Mouse (Mus musculus) ovary, postnatal 14 days (tissue): ENCODE measurements around the gene Atp6ap1l.
A peak's percentile ranks its signal among the peaks of the same experiment; 100 is the strongest.

Source experiments
- DNase-seq: peaks from one replicate; pipeline ENCODE4 v3.0.0; 2022; ENCODE audit warnings: low spot score

Atp6ap1l gene

DNA sequence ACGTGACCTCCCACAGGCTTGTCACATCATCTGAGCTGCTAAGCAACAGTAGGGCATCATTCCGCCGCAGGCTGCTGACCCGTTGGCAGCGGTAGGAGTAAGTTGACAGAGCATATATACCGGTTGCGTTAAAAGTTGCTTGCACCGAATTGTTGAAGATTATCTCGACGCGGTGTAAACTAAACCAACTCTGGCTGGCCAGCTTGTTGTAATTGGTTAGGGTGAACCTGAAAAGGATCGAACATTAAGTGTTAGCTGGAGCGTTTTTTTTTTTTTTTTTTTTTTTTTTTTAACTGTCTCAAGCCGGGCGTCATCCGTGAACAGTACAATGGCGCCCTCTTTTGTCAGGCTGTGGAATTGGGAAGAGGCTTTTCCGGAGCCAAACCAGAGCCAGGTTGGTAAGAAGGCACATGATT, 18.6 kb downstream of the Atp6ap1l start:
- DNase-seq: peak; percentile 63

DNA sequence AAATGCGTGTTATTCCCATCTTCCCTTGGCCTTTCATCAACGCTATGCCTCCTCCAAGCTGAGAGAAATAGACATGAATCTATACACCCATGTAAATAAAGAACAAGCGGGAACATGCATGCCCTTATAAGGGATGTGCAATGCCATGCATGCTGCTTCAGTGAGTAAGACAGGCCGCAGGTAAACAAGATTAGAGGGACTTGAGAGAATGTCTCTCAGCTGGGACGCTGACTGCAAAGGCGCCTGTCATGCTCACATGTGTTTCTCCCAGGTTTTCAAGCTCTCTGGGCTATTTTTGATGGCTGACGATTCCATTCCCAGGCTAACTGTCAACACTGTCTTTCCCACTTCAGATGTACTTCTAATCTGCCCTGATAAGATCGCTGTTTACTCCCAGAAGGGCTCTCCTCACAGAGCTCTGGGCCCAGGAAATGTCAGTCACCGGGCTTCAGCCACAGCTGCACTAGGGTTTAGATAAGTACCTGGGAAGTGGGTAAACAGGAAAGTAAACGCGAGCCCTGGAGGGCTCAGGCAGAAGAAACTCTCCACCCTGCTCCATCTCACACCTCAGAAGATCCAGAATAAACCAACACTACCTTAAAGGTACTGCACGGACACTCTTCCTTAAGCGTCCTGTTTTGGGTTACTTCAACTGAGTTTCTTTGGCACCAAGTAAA, 19.2 kb downstream of the Atp6ap1l start:
- DNase-seq: no peak

DNA sequence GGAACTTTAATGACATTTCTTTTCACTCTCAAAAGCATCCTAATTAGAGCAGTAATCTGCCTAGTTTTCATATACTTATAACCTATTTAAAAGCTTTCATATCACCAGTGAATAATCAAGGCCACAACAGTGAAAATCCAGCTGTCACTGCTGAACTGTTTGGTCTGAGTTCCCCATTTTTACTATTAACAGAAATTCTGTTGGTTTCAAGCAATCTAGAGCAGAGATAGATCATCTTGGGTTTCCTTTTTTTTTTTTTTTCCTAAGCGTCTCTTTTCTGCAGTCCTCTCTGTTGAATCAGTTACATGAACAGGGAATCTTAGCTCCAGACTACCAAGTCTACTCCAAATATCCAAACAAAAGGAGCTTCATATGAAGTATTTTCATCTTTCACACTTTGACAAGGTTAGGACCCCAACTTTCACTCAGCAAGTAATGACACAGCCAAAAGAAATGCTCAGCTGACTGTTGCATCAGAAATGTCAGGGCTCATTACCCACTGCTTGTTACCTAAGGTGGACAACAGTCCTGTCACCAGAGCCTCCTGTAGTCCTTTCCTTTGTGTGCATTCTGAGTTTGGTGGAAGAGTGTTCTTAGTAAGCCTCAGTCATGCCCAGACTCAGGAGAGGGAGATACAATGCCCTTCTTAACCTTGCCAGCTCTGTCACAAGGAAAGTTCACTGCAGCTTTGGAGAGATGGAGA, 23.3 kb downstream of the Atp6ap1l start:
- DNase-seq: no peak

DNA sequence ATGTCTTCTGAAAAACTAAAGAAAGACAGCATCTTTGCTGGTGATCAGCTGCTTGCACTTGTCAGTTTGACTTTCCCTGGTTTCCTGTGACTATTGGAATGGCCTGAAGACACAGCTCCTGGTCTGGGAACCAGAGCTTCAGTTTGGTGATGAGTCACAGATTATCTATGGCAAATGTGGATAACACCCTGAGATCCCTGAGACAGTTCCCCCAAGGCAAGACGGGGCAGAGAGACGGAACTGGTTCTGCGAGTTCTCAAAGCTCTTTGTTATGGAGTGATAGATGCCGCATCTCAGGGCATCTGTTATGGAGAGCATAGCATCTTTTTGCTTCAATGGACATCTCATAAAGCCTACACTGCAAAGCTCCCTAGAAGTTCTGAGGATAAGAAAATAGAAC, 33.6 kb downstream of the Atp6ap1l start:
- DNase-seq: no peak

DNA sequence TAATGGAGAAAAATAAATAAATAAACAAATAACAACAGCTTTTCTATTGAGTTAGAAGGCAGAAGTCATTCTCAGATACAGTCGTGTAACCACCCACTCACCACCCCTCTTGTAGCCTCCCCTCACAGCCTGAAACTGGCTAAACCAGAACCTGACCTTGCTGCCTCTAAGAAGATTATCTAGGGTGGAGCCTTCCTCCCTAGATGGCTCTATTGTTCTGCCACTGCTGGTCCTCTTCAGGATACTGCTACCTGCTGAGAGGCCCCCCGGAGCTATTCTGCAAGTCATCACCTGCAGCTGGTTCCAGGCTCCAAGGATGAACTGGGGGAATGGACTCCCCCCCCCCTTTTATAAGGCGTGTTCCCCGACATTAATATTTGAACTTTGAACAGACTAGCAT, 36.0 kb downstream of the Atp6ap1l start:
- DNase-seq: no peak

DNA sequence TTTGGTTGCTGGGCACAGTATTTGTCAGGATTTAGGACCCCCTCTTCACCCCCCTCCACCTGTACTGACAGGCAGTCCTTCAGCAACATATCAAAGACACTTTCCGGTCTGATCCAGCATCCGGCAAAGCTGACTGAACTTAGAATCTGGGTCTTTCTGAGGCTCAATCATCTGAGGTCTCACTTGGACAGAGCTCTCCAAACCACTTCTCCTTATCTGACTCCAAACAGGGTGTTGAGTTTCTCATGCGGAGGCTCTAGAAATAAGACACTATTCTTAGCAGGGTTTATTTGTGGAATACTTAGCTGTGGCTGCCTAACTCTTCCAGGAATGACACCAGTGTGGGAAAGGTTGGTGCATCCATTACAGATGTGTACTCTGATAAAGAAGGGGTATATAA, 43.0 kb downstream of the Atp6ap1l start:
- DNase-seq: no peak

DNA sequence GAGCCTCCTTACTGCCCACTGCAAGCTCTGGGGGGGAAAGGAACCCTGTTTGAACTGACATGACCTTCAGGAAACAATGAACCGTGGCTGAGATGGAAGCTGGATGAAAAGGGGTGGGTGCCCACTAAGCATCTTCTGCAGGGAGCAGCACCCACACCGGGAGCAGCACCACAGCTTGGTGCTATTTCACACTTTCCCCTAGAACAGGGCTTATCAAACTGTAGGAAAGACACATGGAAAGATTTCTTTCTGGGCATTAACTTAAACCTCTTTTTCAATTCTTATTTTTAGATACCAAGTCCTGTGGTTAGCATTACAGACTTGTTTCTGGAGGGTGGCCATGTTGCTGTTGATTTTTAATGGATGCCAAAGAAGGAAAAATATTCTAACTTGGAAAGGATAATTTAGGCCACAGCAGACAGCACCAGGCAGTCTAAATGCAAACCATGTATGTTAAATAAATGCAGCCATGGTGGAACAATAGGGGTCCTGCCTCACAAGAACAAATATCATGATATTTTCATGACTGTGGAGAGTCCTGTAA, 44.2 kb downstream of the Atp6ap1l start:
- DNase-seq: no peak

DNA sequence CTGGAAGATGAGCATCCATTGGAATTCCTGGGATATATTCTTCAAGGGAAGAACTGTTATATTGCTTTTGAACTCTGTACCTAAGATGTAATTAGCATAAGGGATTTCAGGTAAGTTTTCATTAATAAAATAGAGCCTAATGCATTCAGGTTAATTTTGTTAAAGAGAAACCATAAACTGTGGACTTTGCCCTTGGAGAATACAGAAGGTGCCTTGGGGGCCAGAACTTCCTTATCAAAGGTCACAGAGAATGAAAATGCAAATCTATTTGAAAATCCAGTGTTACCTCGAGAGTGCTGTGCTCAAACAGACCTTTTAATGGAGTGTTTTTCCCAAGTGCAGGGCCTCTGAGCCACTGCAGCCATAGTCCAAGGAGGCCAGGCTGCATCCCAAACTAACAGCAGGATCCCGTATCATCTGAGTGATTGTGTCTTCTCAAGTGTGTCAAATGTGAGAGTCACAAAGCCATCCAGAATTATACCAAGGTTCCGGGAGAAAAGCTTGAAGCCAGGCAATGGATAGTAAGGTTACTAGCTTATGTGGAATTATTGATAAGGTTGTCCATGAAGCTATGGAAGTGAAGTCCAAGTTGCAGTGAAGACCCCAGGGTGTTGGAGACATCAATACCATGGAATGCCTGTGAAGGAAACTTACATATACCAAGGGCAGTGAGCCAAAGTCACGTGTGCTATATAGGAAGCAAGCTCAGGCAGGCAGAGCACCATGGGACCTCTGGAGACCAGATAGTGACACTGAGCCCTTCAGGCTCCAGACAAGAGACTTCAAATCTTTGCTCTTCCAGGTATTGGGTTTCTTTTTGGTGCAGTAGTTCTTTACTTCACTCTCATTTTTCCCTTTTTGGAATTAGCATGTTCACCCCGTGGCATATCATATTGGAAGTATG, 52.2 kb downstream of the Atp6ap1l start:
- DNase-seq: no peak

DNA sequence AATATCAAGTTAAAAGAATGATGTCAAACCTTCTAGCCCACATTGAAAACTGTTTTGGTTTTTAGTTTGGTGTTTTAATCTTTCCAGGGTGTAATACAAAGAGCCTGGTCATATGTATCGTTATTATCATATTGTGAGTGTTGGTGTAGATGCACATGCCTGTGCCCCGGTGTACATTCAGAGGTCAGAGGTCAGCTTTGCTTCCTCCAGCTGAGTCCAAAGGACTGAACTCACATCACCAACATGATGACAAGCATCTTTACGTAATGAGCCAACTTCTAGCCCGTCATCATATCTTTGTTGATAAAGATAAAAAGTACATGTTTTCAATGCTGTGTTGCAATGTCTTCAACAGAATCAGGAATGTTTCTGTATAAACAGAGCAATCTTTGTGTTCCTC, 53.4 kb downstream of the Atp6ap1l start:
- no peak for DNase-seq

DNA sequence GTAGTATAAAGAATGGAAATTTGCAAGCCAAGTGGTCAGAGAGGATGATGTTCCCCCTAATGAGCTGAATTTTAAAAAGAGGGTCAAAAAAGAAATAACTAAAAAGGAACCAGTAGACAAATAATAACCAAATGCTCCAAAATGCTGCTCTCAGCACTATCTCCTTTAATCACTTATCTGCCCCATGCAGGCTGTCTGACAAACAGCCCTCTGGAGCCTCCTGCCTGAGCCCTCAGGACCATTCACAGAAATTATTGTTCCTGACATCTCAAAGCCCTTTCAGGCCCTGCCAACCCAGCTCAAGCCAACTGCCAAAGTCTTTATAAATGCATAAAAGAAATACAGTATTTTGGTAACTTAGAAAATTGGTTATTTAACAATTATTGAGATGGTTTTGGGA, 61.0 kb downstream of the Atp6ap1l start:
- DNase-seq: no peak

DNA sequence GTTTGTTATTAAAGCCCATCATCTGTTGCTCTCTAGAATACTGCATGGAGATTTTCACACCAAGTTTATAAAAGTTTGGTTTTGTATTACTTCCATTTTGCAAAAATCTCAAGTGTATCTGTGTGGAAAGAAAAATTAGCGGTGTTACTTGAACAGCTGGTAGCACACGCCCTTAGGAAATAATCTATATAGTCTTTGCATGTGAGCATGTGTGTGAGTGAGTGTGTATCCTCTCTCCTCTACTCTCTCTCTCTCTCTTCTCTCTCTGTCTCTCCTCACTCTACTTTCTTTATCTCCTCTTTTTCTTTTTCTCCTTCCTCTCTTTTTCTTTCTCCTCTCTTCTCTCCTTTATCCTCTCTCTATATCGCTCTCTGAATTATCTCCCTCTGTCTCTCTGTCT, 61.7 kb downstream of the Atp6ap1l start:
- DNase-seq: no peak

DNA sequence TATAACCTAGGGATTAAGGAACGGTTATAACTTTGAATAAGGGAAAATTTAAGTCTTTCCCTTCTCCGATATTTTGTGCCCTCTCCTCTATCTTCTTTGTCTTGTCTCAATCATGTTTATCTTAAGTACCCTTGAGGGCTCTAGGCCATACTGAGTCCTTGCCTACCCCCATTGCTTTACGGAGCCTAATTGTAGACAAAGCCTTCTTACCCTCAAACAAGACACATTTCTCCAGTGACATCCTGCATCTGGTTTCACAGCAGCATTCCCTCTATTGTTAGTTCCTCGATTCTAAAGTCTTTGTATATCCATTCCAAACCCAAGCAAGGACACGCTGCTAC, 64.0 kb downstream of the Atp6ap1l start:
- DNase-seq: no peak

DNA sequence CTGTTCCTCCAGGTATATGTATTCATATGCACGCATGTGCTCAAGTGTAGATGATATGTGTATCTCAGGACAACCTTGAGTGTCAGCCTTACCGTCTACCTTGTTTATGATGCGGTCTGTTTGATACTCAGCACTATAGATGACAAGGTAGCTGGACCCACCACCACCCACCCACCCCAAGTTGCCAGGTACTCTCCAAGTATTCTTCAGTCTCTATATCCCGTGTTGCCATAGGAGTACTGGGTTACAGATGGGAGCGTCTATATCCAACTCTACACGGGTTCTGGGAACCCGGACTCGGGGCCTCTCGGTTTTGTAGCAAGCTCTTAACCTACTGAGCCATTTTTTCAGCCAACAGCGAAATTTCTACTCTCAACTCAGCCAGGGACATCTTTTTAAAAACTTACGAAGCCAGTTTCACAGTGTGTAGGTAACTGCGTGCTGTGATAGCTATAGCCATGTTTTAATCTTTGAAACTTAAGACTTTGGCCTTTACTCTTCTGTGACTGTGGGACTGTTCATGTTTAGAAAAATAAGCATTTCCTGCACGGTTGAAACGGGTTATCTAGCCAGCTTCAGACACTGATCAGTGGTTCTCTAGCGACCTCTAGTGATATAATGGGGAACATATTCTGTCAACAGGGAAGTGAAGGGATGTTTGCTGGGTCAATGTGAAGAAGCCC, 64.5 kb downstream of the Atp6ap1l start:
- peak; percentile 60 for DNase-seq

DNA sequence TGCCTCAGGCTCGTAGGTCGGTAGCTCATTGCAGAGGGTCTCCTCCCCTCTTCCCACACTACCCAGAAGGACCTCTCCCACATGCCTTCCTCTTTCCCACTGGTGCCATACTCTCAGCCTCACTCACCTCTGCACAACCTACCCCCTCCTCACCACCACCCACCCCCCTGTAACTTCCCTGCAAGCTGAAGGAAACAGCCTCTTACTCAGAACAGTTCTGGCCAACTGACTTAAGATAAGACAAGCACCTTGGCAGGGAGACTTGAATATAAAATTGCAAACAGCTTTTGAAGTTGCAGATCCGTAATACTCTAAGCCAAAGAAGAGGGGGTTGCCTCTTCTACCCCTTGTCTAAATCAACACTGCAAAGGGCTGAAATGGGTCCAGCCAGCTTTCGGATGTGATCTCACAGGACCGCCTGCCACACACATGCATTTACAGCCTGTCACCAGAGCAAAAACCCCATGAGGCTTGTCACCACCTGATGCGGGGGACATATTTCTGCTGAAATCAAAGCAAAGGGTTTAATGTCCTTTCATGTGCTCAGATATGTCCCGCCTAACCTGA, 71.4 kb downstream of the Atp6ap1l start:
- DNase-seq: no peak
